Mouse (Mus musculus): ENCODE results near the gene Rnf103.
"Not testable (repeated sequence)": the region's sequence is repeated elsewhere in the genome, so short reads cannot be mapped to it uniquely, and the experiment has no call there.

Rnf103 gene

GRCm38 (mm10) chr6:71493675-71494340 lies at the start of gene Rnf103:
Gene Rnf103, plus strand, starts transcription at chr6:71493894.
- in situ Hi-C loops (cut with MboI) = no loop called here

- in situ Hi-C loops (cut with MboI) = no loop called here
Observed at GRCm38 (mm10) chr6:71444756-71445155, 48.9 kb upstream of the Rnf103 start.

DNA sequence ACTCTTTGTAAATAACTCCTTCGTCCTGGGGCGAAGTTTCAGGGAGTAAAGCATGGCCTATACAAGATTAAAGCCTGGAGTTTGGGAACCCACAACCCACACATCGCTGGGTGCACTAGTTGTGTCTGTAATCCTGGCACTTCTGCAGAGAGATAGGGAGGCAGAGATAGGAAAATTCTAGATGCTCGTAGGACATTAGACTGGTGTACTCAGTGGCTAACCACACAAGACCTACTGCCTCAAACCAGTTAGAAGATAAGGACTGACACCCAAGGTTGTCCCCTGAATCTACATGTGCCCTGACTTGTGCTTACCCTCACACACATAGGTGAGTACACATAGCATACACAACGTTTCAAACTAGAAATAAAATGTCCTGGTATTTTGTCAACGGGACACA lies 48.1 kb upstream of the Rnf103 start:
- in situ Hi-C loops (cut with MboI) = no loop called here

GRCm38 (mm10) chr6:71452792-71453191 lies 40.9 kb upstream of the Rnf103 start:
- in situ Hi-C loops (cut with MboI) = no loop called here

- in situ Hi-C loops (cut with MboI) = not testable (repeated sequence)
Observed at GRCm38 (mm10) chr6:71453983-71454739, 39.5 kb upstream of the Rnf103 start.

- in situ Hi-C loops (cut with MboI) = no loop called here
Observed at GRCm38 (mm10) chr6:71457956-71458608, 35.6 kb upstream of the Rnf103 start.

DNA sequence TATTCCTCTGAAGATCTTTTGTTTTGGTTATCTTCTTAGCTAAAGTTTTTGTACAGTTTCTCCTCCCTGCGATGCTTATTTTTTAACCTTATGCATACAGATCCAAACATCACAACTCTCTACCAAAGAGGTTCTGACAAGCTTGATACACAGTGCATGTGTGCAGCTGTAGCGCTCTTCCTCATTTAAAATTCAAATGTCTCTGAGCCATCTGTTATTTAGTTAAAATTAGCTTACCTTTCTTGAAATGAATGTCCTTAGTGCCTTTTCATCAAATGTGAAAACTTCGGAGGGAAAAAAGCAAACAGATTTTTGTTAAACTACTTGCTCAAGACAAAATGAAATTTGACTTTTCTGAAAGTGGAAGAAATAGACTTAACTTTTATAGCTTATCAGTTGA lies 28.5 kb upstream of the Rnf103 start:
- in situ Hi-C loops (cut with MboI) = no loop called here

GRCm38 (mm10) chr6:71467766-71468165 lies 25.9 kb upstream of the Rnf103 start:
- in situ Hi-C loops (cut with MboI) = no loop called here

- in situ Hi-C loops (cut with MboI) = no loop called here
Observed at GRCm38 (mm10) chr6:71469291-71469690, 24.4 kb upstream of the Rnf103 start.

DNA sequence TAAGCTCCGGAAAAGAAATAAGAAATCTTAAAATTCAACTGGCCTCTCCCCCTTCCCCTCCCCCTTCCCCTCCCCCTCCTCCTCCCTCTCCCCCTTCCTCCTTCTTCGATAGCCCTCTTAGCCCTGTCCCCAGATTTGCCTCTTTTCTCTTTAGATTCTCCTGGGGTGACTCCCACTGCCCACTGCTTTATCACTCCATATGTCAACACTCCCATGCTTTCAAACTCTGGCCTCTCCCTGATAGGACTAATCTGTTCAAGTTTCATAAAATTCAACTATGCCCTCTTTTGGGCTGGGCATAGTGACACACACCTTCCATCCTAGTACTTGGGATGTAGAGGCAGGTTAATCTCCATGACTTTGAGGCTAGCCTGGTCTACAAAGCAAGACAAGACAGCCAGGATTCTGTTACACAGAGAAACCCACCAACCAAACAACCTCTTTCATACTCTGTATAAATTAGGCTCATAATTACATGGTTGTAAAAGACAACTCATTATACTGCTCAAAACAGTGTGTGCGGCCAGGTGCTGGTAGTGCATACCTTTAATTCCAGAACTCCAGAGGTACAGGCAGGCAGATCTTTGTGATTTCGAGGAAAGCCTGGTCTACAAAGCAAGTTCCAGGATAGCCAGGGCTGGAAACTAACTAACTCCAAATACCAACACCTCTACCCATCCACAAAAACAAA lies 21.7 kb upstream of the Rnf103 start:
- in situ Hi-C loops (cut with MboI) = no loop called here

DNA sequence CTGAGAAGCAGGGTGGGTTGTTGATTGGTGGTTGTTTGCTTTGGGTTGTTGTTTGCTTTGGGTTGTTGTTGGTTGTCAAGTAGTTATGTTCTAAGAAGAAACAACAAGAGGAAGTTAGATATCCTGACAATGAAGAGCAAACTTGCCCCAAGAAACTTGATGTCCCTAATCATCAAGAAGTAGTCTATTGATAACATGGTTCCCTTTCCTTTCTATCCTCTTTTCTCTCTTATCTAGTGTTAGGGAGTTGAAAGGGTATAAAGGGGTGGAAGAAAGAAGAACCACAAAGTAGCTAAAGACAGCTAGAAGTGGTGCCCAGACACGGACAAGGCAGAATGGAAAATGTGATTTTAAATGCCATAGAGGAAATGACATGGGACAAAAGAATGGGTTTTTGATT lies 20.9 kb upstream of the Rnf103 start:
- in situ Hi-C loops (cut with MboI) = no loop called here

DNA sequence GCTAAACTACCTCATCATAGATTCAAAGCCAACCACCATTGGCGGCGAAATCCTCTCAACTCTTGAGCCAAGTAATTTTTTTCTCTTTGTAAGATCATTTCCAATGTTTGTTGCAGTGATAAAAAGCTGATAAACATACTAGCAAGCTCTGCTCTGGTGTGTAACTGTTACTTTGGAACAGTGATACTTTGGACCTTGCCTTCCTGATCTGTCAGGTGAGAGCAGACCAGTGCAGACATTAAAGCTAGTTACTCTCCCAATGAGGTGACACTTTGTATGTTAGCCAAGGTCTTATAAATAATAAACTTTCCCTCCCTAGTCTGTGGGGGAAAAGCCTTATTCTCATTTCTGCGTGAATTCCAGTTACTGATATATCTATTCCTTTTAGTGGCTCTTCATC lies 18.1 kb upstream of the Rnf103 start:
- in situ Hi-C loops (cut with MboI) = no loop called here

- in situ Hi-C loops (cut with MboI) = no loop called here
Observed at GRCm38 (mm10) chr6:71476783-71477182, 16.9 kb upstream of the Rnf103 start.

- in situ Hi-C loops (cut with MboI) = not testable (repeated sequence)
Observed at GRCm38 (mm10) chr6:71478816-71479568, 14.7 kb upstream of the Rnf103 start.

DNA sequence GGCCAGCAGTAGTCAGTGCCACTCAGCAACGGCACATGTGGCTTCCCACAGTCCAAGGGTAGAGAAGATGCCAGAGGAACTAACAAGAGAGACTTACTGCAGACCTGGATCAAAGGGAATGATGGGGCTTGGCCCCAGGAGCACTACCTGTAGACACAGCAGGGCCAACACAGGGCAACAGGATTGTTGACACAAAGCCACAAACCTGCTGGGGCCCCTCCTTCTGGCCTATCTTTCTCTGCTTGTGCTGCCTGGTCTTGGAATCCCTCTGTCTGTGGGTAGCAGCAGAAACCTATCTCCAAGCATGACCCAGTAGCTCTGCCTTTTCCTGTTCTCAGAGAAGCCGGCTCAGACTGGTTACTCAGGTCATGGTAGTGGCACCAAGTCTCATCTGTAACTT lies 14.1 kb upstream of the Rnf103 start:
- in situ Hi-C loops (cut with MboI) = not testable (repeated sequence)

DNA sequence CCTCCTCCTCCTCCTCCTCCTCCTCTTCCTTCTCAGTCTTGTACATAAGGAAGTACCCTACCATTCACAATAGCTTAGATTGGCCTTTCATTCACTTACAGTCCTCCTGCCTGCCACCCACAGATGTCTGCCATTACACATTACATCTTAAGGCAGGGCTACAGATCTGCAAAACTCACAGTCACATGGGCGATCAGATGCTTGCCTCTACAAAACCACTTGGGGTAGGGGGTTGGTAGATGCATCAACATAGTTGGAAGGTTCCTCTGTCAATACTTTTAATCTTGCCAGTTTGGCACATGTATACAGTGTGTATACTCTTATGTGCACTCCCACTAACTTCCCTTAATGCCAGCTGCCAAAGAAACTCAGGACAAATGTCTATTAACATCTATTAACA lies 13.6 kb upstream of the Rnf103 start:
- in situ Hi-C loops (cut with MboI) = no loop called here

- in situ Hi-C loops (cut with MboI) = no loop called here
Observed at GRCm38 (mm10) chr6:71481136-71481535, 12.6 kb upstream of the Rnf103 start.

DNA sequence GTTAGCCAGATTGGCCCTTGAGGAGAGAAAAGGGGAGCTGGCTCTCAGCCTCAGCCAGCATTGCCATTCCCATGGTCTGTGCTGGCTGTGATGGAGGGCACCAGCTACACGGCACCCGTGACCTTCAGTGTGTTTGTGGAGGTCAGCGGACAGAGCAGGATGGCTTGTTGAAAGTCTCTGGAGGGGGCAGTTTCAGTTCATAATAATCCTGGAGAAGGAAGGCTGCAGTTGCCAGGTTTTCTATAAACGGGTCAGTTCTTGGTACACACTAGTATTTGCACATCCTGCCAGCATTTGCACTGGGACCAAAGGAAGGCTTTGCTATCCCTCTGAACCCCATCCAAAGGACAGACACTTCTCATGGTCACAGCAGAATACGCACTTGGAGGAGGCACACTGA lies 8.4 kb upstream of the Rnf103 start:
- in situ Hi-C loops (cut with MboI) = no loop called here

DNA sequence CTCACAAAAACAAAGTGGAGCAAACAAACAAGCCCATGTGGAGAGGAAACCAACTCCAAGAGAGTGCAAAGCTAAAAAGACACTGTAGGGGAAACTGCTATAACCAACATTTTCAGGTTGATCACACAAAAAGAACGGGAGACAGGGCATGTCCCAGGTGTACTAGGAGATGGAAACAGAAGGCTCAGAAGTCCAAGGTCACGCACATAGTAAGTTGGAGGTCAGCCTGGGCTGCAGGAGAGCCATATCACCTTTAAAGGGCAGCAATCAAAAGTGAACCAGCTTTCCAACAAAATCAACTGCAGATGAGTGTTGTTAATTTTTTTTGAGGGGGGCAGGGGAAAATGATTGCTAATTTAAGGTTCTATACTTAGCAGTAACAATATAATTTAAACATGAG lies 7.5 kb upstream of the Rnf103 start:
- in situ Hi-C loops (cut with MboI) = no loop called here

- in situ Hi-C loops (cut with MboI) = no loop called here
Observed at GRCm38 (mm10) chr6:71486867-71487266, 6.8 kb upstream of the Rnf103 start.

DNA sequence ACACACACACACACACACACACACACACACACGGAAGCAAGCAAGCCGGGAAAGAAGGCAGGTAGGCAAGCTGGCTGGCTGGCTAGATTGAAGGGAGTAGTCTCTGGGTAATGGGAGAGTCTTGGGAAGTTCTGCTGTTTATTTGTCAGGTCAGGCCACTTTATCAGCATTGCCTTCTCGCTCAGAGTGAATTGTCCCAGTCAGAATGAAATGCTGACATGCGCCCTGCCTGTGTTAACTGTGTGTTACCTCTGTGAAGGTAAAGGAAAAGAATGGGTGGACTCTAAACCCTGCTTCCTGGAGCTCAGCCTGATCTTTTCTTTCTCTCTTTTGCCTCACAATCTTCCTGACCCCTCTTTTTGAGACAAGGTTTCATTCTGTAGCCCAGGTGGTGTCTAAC lies 5.7 kb upstream of the Rnf103 start:
- in situ Hi-C loops (cut with MboI) = no loop called here

- in situ Hi-C loops (cut with MboI) = no loop called here
Observed at GRCm38 (mm10) chr6:71492136-71492535, 1.6 kb upstream of the Rnf103 start.
